Mouse (Mus musculus): ENCODE measurements around the gene Ooep. TPM values are rescaled to one million over a fixed set of nuclear protein-coding genes. Genes with fewer than 3 reads are reported as not detected.

Gene Ooep
- polyA plus RNA-seq (2015; fragmentation: Nextera tagmentation; extraction: Ambion mirVana) = 0.16 and 0.28 TPM in 2 replicates

GRCm38 (mm10) chr9:78378113-78378785 is at the start of gene Ooep:
Ooep (minus strand) TSS chr9:78378725.

GRCm38 (mm10) chr9:78395630-78396351 is 17.3 kb upstream of the Ooep start, which contains the start of gene Ddx43:
Ddx43 (plus strand) TSS chr9:78395777.

GRCm38 (mm10) chr9:78367959-78368358 is 10.6 kb downstream of the Ooep start, which contains the start of gene Dppa5a:
Dppa5a (minus strand) TSS chr9:78368177.

GRCm38 (mm10) chr9:78355611-78356010 is 22.9 kb downstream of the Ooep start, which contains the start of gene Gsta2:
Gsta2 (minus strand) TSS chr9:78355788.

GRCm38 (mm10) chr9:78327289-78327688 is 51.2 kb downstream of the Ooep start, which contains the start of gene Omt2b:
Omt2b (plus strand) TSS chr9:78327589.

Other genes with a start within 250 kb of the Ooep start
- gene Gsta4, start 196.0 kb downstream of the Ooep start, polyA plus RNA-seq (2015; fragmentation: Nextera tagmentation; extraction: Ambion mirVana) = 18.0 and 18.9 TPM in 2 replicates
- not detected in 2 replicates for gene Gsta1, start 148.1 kb downstream of the Ooep start, polyA plus RNA-seq (2015; fragmentation: Nextera tagmentation; extraction: Ambion mirVana)
- not detected in 2 replicates for gene Gm3776, start 121.6 kb downstream of the Ooep start, polyA plus RNA-seq (2015; fragmentation: Nextera tagmentation; extraction: Ambion mirVana)
- gene Gm10639, start 88.8 kb downstream of the Ooep start, polyA plus RNA-seq (2015; fragmentation: Nextera tagmentation; extraction: Ambion mirVana) = not detected in 2 replicates
- not detected in 2 replicates for gene Omt2a, start 63.9 kb downstream of the Ooep start, polyA plus RNA-seq (2015; fragmentation: Nextera tagmentation; extraction: Ambion mirVana)
- not detected in 2 replicates for gene Omt2b, start 51.1 kb downstream of the Ooep start, polyA plus RNA-seq (2015; fragmentation: Nextera tagmentation; extraction: Ambion mirVana)
- gene Gsta2, start 22.9 kb downstream of the Ooep start, polyA plus RNA-seq (2015; fragmentation: Nextera tagmentation; extraction: Ambion mirVana) = not detected in 2 replicates
- not detected in 2 replicates for gene Dppa5a, start 10.5 kb downstream of the Ooep start, polyA plus RNA-seq (2015; fragmentation: Nextera tagmentation; extraction: Ambion mirVana)
- 0.07 TPM in 1 of 2 replicates, not detected in the other for gene Ddx43, start 17.1 kb upstream of the Ooep start, polyA plus RNA-seq (2015; fragmentation: Nextera tagmentation; extraction: Ambion mirVana)
- gene Cgas, start 64.5 kb upstream of the Ooep start, polyA plus RNA-seq (2015; fragmentation: Nextera tagmentation; extraction: Ambion mirVana) = 2.3 and 2.4 TPM in 2 replicates
- 18.8 and 21.3 TPM in 2 replicates for gene Mto1, start 69.5 kb upstream of the Ooep start, polyA plus RNA-seq (2015; fragmentation: Nextera tagmentation; extraction: Ambion mirVana)
- 1.3 and 1.8 TPM in 2 replicates for gene Gm17324, start 70.1 kb upstream of the Ooep start, polyA plus RNA-seq (2015; fragmentation: Nextera tagmentation; extraction: Ambion mirVana)
- 2,612 and 2,799 TPM in 2 replicates for gene Eef1a1, start 110.4 kb upstream of the Ooep start, polyA plus RNA-seq (2015; fragmentation: Nextera tagmentation; extraction: Ambion mirVana)
- gene Slc17a5, start 209.3 kb upstream of the Ooep start, polyA plus RNA-seq (2015; fragmentation: Nextera tagmentation; extraction: Ambion mirVana) = 4.9 and 6.9 TPM in 2 replicates
- gene Cd109, start 236.8 kb upstream of the Ooep start, polyA plus RNA-seq (2015; fragmentation: Nextera tagmentation; extraction: Ambion mirVana) = 0.72 and 0.90 TPM in 2 replicates